Mouse (Mus musculus) liver, embryonic 16.5 days (tissue): ENCODE results near the gene Fam110a. TPM values are rescaled to one million over a fixed set of nuclear protein-coding genes. Genes with fewer than 3 reads are reported as not detected.
A peak's percentile ranks its signal among the peaks of the same experiment; 100 is the strongest.

Experiments
- ATAC-seq: fragments of 200-750 bp; cut with Nextera tagmentation; 2 replicates; pipeline ENCODE4 v1.8.0; 2017; ENCODE audit warnings: low read depth, mild to moderate bottlenecking, moderate number of reproducible peaks, moderate library complexity
- H3K27ac ChIP-seq: fragments of 300-500 bp; sonication (generic); 2 replicates; pipeline ENCODE4 v1.5.1; 2014; ENCODE audit warnings: mild to moderate bottlenecking, low read length
- H3K27me3 ChIP-seq: fragments of 300-500 bp; sonication (generic); 2 replicates; pipeline ENCODE4 v1.6.1; 2014; ENCODE audit warnings: low read depth, low read length, mixed read lengths; ENCODE audit not compliant: control insufficient read depth, insufficient read depth
- H3K36me3 ChIP-seq: fragments of 300-500 bp; sonication (generic); 2 replicates; pipeline ENCODE4 v1.6.1; 2014; ENCODE audit warnings: mild to moderate bottlenecking; ENCODE audit not compliant: control insufficient read depth, insufficient read depth
- H3K4me1 ChIP-seq: fragments of 300-500 bp; sonication (generic); 2 replicates; pipeline ENCODE4 v1.6.1; 2014; ENCODE audit warnings: low read depth, low read length, mixed read lengths; ENCODE audit not compliant: control insufficient read depth
- H3K4me2 ChIP-seq: fragments of 300-500 bp; sonication (generic); 2 replicates; pipeline ENCODE4 v1.6.1; 2014; ENCODE audit warnings: low read depth, low read length, mixed read lengths
- H3K4me3 ChIP-seq: fragments of 300-500 bp; sonication (generic); 2 replicates; pipeline ENCODE4 v1.5.1; 2014; ENCODE audit warnings: low read depth, mild to moderate bottlenecking, low read length
- H3K9ac ChIP-seq: fragments of 300-500 bp; sonication (generic); 2 replicates; pipeline ENCODE4 v1.6.1; 2014; ENCODE audit warnings: low read depth, low read length
- H3K9me3 ChIP-seq: fragments of 300-500 bp; sonication (generic); replicated peaks from 2 replicates; pipeline ENCODE4 v1.6.1; 2016; ENCODE audit warnings: low read length; ENCODE audit not compliant: control insufficient read depth
- WGBS: fragments of 180-500 bp; shearing (Covaris S2); extraction: QIAGEN DNeasy Blood & Tissue Kit; methylation state at CpG from one replicate; pipeline ENCODE4 v1.1.7; 2014; ENCODE audit not compliant: insufficient replicate concordance; 5-methylcytosine and 5-hydroxymethylcytosine counted together
- polyA plus RNA-seq: library from polyadenylated mRNA; unstranded; fragments of >200 nt; fragmentation: Nextera tagmentation; extraction: Ambion mirVana; gene quantifications from 2 replicates; pipeline ENCODE4 v1.2.1, GENCODE M21; 2015

Fam110a gene
- polyA plus RNA-seq, 1 experiment from 2014 or later = 9.6 TPM

GRCm38 (mm10) chr2:152012222-152012621 lies 32.2 kb upstream of the Fam110a start:
- Histone ChIP-seq H3K27me3 (no peaks in the 10 kb centered on the region), H3K9me3 (no peaks in the 10 kb centered on the region), H3K36me3 (no peaks in the 10 kb centered on the region), H3K27ac (no peak overlapping the region), H3K9ac (no peak overlapping the region), H3K4me1 (no peaks in the 10 kb centered on the region), H3K4me2 (no peak overlapping the region), H3K4me3 (no peak overlapping the region)
- ATAC-seq = no peak
- 34% methylated on average over 4 of the region's 4 CpGs for WGBS

- 34% methylated on average over 2 of the region's 2 CpGs for WGBS
- ATAC-seq = 0 out of 2 replicates have a peak, but pooled peaks have one; percentile 11
- Histone ChIP-seq H3K9me3 (no peaks in the 10 kb centered on the region), H3K4me3 (no peak overlapping the region), H3K9ac (no peak overlapping the region), H3K4me1 (no peaks in the 10 kb centered on the region), H3K36me3 (no peaks in the 10 kb centered on the region), H3K27ac (no peak overlapping the region), H3K27me3 (no peaks in the 10 kb centered on the region), H3K4me2 (no peak overlapping the region)
Observed at GRCm38 (mm10) chr2:152011724-152012123, 31.7 kb upstream of the Fam110a start.

GRCm38 (mm10) chr2:152010661-152011060 lies 30.6 kb upstream of the Fam110a start:
- no peak overlapping the region for H3K4me3 ChIP-seq
- H3K27me3 ChIP-seq = no peaks in the 10 kb centered on the region
- H3K27ac ChIP-seq = no peak overlapping the region
- H3K4me1 ChIP-seq = no peaks in the 10 kb centered on the region
- no peak overlapping the region for H3K4me2 ChIP-seq
- no peak for ATAC-seq
- no peak overlapping the region for H3K9ac ChIP-seq
- H3K9me3 ChIP-seq = no peaks in the 10 kb centered on the region
- no peaks in the 10 kb centered on the region for H3K36me3 ChIP-seq
- WGBS = 66% methylated on average over 7 of the region's 7 CpGs

DNA sequence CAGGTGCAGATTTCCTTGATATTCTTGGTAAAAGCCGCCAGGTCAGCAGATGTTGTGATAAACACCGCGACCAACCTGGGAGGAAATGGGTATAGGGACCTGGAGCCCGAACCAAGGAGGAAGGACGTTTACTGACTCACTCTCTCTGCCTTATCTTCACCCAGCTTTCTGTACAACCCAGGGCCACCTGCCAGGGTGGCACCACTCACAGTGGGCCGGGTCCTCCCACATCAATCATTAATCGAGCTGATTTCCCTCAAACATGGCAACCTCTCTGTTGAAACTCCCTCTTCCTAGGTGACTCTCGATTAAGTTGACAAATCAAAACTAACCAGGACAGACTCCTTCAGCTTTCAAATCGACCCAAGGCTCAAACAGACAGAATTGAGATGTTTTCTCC lies 30.2 kb upstream of the Fam110a start:
- Histone ChIP-seq H3K27ac (no peak overlapping the region), H3K4me1 (no peaks in the 10 kb centered on the region), H3K9ac (no peak overlapping the region), H3K36me3 (no peaks in the 10 kb centered on the region), H3K4me2 (no peak overlapping the region), H3K4me3 (no peak overlapping the region), H3K9me3 (no peaks in the 10 kb centered on the region), H3K27me3 (no peaks in the 10 kb centered on the region)
- no peak for ATAC-seq
- 34% methylated on average over 9 of the region's 9 CpGs for WGBS

- Histone ChIP-seq H3K9ac (no peak overlapping the region), H3K27me3 (no peaks in the 10 kb centered on the region), H3K4me3 (no peak overlapping the region), H3K36me3 (no peaks in the 10 kb centered on the region), H3K4me2 (no peak overlapping the region), H3K4me1 (no peaks in the 10 kb centered on the region), H3K27ac (no peak overlapping the region), H3K9me3 (no peaks in the 10 kb centered on the region)
- no peak for ATAC-seq
- 46% methylated on average over 15 of the region's 15 CpGs for WGBS
Observed at GRCm38 (mm10) chr2:152009061-152009779, 29.2 kb upstream of the Fam110a start.

DNA sequence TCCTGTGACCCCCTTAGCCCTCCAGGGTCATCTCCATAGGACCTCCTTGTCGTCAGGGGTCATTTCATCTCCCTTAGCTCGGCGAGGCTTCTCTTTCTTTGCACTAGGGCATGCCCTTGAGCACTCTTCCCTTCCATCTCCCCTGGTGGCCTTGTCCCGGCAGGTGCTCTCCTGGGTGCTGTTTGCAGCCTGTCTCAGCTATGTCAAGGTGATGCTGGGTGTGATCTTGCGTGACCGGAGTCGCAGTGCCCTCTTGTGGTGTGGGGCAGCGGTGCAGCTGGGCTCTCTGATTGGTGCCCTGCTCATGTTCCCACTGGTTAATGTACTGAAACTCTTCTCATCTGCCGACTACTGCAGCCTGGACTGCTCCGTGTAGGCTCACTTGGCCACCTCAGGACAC lies 27.8 kb upstream of the Fam110a start:
- Histone ChIP-seq H3K36me3 (no peaks in the 10 kb centered on the region), H3K9ac (no peak overlapping the region), H3K27ac (no peak overlapping the region), H3K9me3 (no peaks in the 10 kb centered on the region), H3K27me3 (no peaks in the 10 kb centered on the region), H3K4me3 (no peak overlapping the region), H3K4me1 (no peaks in the 10 kb centered on the region), H3K4me2 (no peak overlapping the region)
- ATAC-seq = no peak
- 57% methylated on average over 10 of the region's 10 CpGs for WGBS

GRCm38 (mm10) chr2:152002529-152002928 lies 22.5 kb upstream of the Fam110a start:
- no peak overlapping the region for H3K9ac ChIP-seq
- H3K4me1 ChIP-seq = peaks cover 13% of the 10 kb centered on the region
- H3K9me3 ChIP-seq = no peaks in the 10 kb centered on the region
- H3K36me3 ChIP-seq = no peaks in the 10 kb centered on the region
- no peak overlapping the region for H3K27ac ChIP-seq
- H3K4me3 ChIP-seq = no peak overlapping the region
- H3K4me2 ChIP-seq = no peak overlapping the region
- 17% methylated on average over 6 of the region's 6 CpGs for WGBS
- ATAC-seq = no peak
- H3K27me3 ChIP-seq = no peaks in the 10 kb centered on the region; the same call in none of the 2 replicates

DNA sequence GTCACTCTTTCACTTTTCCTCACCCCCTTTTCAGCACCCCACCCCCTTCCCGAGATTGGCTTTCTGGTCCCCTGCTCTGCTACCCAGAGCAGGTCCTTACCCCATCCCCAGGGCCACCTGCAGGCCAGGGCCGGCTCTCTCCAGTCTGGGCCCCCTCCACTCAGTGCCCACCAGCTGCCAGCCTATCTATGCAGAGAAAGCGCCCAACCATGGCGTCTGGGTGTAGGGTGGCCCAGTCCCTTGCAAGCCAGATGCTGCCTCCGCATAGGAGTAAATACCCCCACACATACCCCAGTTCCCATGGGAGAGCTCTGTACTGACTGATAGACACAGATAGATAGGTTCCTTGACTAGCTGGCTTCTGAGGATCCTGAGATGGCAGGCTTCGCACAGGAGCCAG lies 20.7 kb upstream of the Fam110a start:
- Histone ChIP-seq H3K4me2 (no peak overlapping the region), H3K9me3 (no peaks in the 10 kb centered on the region), H3K36me3 (no peaks in the 10 kb centered on the region), H3K4me1 (peaks cover 22% of the 10 kb centered on the region), H3K4me3 (no peak overlapping the region), H3K27me3 (no peaks in the 10 kb centered on the region; the same call in none of the 2 replicates), H3K9ac (no peak overlapping the region), H3K27ac (no peak overlapping the region)
- ATAC-seq = no peak
- whole genome bisulfite sequencing = 59% methylated on average over 6 of the region's 6 CpGs

GRCm38 (mm10) chr2:152000291-152000679 lies 20.3 kb upstream of the Fam110a start:
- Histone ChIP-seq H3K4me1 (peaks cover 22% of the 10 kb centered on the region), H3K27me3 (no peaks in the 10 kb centered on the region; the same call in none of the 2 replicates), H3K9me3 (no peaks in the 10 kb centered on the region), H3K9ac (no peak overlapping the region), H3K4me2 (no peak overlapping the region), H3K27ac (no peak overlapping the region), H3K36me3 (no peaks in the 10 kb centered on the region), H3K4me3 (no peak overlapping the region)
- no peak for ATAC-seq
- 44% methylated on average over 3 of the region's 3 CpGs for WGBS
